Mouse (Mus musculus) heart, embryonic 10.5 days (tissue): Measurements from ENCODE around the gene Fhit. TPM values are rescaled to one million over a fixed set of nuclear protein-coding genes. Genes with fewer than 3 reads are reported as not detected.
"Not testable (repeated sequence)": the region's sequence is repeated elsewhere in the genome, so short reads cannot be mapped to it uniquely, and the experiment has no call there.

Experiments
- DNase-seq: peaks from one replicate; pipeline ENCODE4 v3.0.0-alpha.2; 2017; ENCODE audit warnings: low spot score
- H3K27ac ChIP-seq: fragments of 300-500 bp; sonication (generic); 2 replicates; pipeline ENCODE4 v1.5.1; 2016; ENCODE audit warnings: mild to moderate bottlenecking
- H3K27me3 ChIP-seq: fragments of 300-500 bp; sonication (generic); 2 replicates; pipeline ENCODE4 v1.6.1; 2016; ENCODE audit warnings: mild to moderate bottlenecking; ENCODE audit not compliant: poor library complexity, insufficient read depth, severe bottlenecking
- H3K36me3 ChIP-seq: fragments of 300-500 bp; sonication (generic); 2 replicates; pipeline ENCODE4 v1.6.1; 2016; ENCODE audit warnings: mild to moderate bottlenecking, moderate library complexity
- H3K4me1 ChIP-seq: fragments of 300-500 bp; sonication (generic); 2 replicates; pipeline ENCODE4 v1.6.1; 2016; ENCODE audit warnings: mild to moderate bottlenecking
- H3K4me3 ChIP-seq: fragments of 300-500 bp; sonication (generic); 2 replicates; pipeline ENCODE4 v1.5.1; 2016; ENCODE audit warnings: mild to moderate bottlenecking, moderate library complexity
- H3K9me3 ChIP-seq: fragments of 300-500 bp; sonication (generic); 2 replicates; pipeline ENCODE4 v1.6.1; 2016; ENCODE audit warnings: mild to moderate bottlenecking, moderate library complexity
- WGBS: fragments of 180-500 bp; shearing (Covaris S2); methylation state at CpG from one replicate; pipeline ENCODE4 v1.1.7; 2016; 5-methylcytosine and 5-hydroxymethylcytosine counted together
- polyA plus RNA-seq: library from polyadenylated mRNA; unstranded; fragments of >200 nt; fragmentation: Nextera tagmentation; extraction: Ambion mirVana; gene quantifications from 2 replicates; pipeline ENCODE4 v1.2.1, GENCODE M21; 2016

Gene Fhit
- polyA plus RNA-seq, 1 experiment from 2014 or later = 3.4 TPM

- DNase-seq = no peak
- Histone ChIP-seq H3K9me3 (no peaks in the 10 kb centered on the region), H3K27ac (no peak overlapping the region), H3K4me1 (no peaks in the 10 kb centered on the region), H3K36me3 (no peaks in the 10 kb centered on the region), H3K27me3 (no peaks in the 10 kb centered on the region), H3K4me3 (no peak overlapping the region)
- WGBS = 79% methylated on average over 3 of the region's 3 CpGs
Observed at GRCm38 (mm10) chr14:10874595-10875372, 287.1 kb downstream of the Fhit start.

- Histone ChIP-seq H3K27me3 (no peaks in the 10 kb centered on the region), H3K4me1 (no peaks in the 10 kb centered on the region), H3K9me3 (no peaks in the 10 kb centered on the region), H3K36me3 (no peaks in the 10 kb centered on the region), H3K4me3 (no peak overlapping the region), H3K27ac (no peak overlapping the region)
- DNase-seq = no peak
- 60% methylated on average over 3 of the region's 3 CpGs for WGBS
Observed at GRCm38 (mm10) chr14:10857606-10858005, 304.2 kb downstream of the Fhit start.

- WGBS = 80% methylated on average over 1 of the region's 1 CpGs
- Histone ChIP-seq H3K27me3 (no peaks in the 10 kb centered on the region), H3K27ac (no peak overlapping the region), H3K36me3 (no peaks in the 10 kb centered on the region), H3K4me3 (no peak overlapping the region), H3K9me3 (no peaks in the 10 kb centered on the region), H3K4me1 (no peaks in the 10 kb centered on the region)
- DNase-seq = no peak
Observed at GRCm38 (mm10) chr14:10851936-10852335, 309.9 kb downstream of the Fhit start.

GRCm38 (mm10) chr14:10836001-10836400, 325.8 kb downstream of the Fhit start:
- 76% methylated on average over 1 of the region's 1 CpGs for whole genome bisulfite sequencing
- H3K4me1 ChIP-seq = no peaks in the 10 kb centered on the region
- no peaks in the 10 kb centered on the region for H3K9me3 ChIP-seq
- H3K36me3 ChIP-seq = no peaks in the 10 kb centered on the region
- no peaks in the 10 kb centered on the region for H3K27me3 ChIP-seq
- no peak for DNase-seq
- H3K4me3 ChIP-seq = no peak overlapping the region
- H3K27ac ChIP-seq = no peak overlapping the region

- H3K4me1 ChIP-seq = no peaks in the 10 kb centered on the region
- WGBS = 80% methylated on average over 4 of the region's 4 CpGs
- H3K27me3 ChIP-seq = no peaks in the 10 kb centered on the region
- no peak overlapping the region for H3K4me3 ChIP-seq
- no peaks in the 10 kb centered on the region for H3K9me3 ChIP-seq
- no peak overlapping the region for H3K27ac ChIP-seq
- no peak for DNase-seq
- H3K36me3 ChIP-seq = no peaks in the 10 kb centered on the region
Observed at GRCm38 (mm10) chr14:10824819-10825218, 337.0 kb downstream of the Fhit start.

GRCm38 (mm10) chr14:10813551-10813950, 348.3 kb downstream of the Fhit start:
- Histone ChIP-seq H3K27ac (no peak overlapping the region), H3K27me3 (no peaks in the 10 kb centered on the region), H3K9me3 (no peaks in the 10 kb centered on the region), H3K4me3 (no peak overlapping the region), H3K36me3 (no peaks in the 10 kb centered on the region), H3K4me1 (no peaks in the 10 kb centered on the region)
- DNase-seq = no peak
- 35% methylated on average over 2 of the region's 2 CpGs for WGBS

GRCm38 (mm10) chr14:10798489-10799180, 363.2 kb downstream of the Fhit start:
- no peak for DNase-seq
- H3K9me3 ChIP-seq = no peaks in the 10 kb centered on the region
- H3K27me3 ChIP-seq = no peaks in the 10 kb centered on the region
- H3K36me3 ChIP-seq = no peaks in the 10 kb centered on the region
- no peaks in the 10 kb centered on the region for H3K4me1 ChIP-seq
- no peak overlapping the region for H3K27ac ChIP-seq
- H3K4me3 ChIP-seq = no peak overlapping the region
- WGBS = 68% methylated on average over 4 of the region's 4 CpGs

GRCm38 (mm10) chr14:10797595-10797994, 364.2 kb downstream of the Fhit start:
- WGBS = 71% methylated on average over 1 of the region's 1 CpGs
- H3K9me3 ChIP-seq = no peaks in the 10 kb centered on the region

GRCm38 (mm10) chr14:10795498-10796075, 366.2 kb downstream of the Fhit start:
- Histone ChIP-seq H3K27ac (no peak overlapping the region), H3K27me3 (no peaks in the 10 kb centered on the region), H3K4me3 (no peak overlapping the region), H3K36me3 (no peaks in the 10 kb centered on the region), H3K9me3 (no peaks in the 10 kb centered on the region), H3K4me1 (no peaks in the 10 kb centered on the region)
- 64% methylated on average over 2 of the region's 2 CpGs for WGBS
- no peak for DNase-seq

More at GRCm38 (mm10) chr14:10797595-10797994, 364.2 kb downstream of the Fhit start:
- H3K27ac ChIP-seq = no peak overlapping the region
- no peaks in the 10 kb centered on the region for H3K4me1 ChIP-seq
- no peak for DNase-seq
- no peaks in the 10 kb centered on the region for H3K27me3 ChIP-seq
- H3K36me3 ChIP-seq = no peaks in the 10 kb centered on the region
- H3K4me3 ChIP-seq = no peak overlapping the region

- H3K36me3 ChIP-seq = no peaks in the 10 kb centered on the region
- H3K9me3 ChIP-seq = no peaks in the 10 kb centered on the region
- no peaks in the 10 kb centered on the region for H3K4me1 ChIP-seq
- WGBS = 90% methylated on average over 3 of the region's 3 CpGs
- no peaks in the 10 kb centered on the region for H3K27me3 ChIP-seq
- no peak overlapping the region for H3K27ac ChIP-seq
- DNase-seq = no peak
- no peak overlapping the region for H3K4me3 ChIP-seq
Observed at GRCm38 (mm10) chr14:10783929-10784328, 377.9 kb downstream of the Fhit start.

- H3K4me1 ChIP-seq = no peaks in the 10 kb centered on the region
- 89% methylated on average over 2 of the region's 2 CpGs for WGBS
Observed at GRCm38 (mm10) chr14:10778721-10779120, 383.1 kb downstream of the Fhit start.

GRCm38 (mm10) chr14:10754883-10755282, 407.0 kb downstream of the Fhit start:
- WGBS = 89% methylated on average over 1 of the region's 1 CpGs
- not testable (repeated sequence) for H3K36me3 ChIP-seq, H3K9me3 ChIP-seq, H3K27me3 ChIP-seq, H3K4me3 ChIP-seq, H3K4me1 ChIP-seq, DNase-seq, H3K27ac ChIP-seq

More at GRCm38 (mm10) chr14:10778721-10779120, 383.1 kb downstream of the Fhit start:
- Histone ChIP-seq H3K4me3 (no peak overlapping the region), H3K27ac (no peak overlapping the region), H3K36me3 (no peaks in the 10 kb centered on the region), H3K27me3 (no peaks in the 10 kb centered on the region), H3K9me3 (no peaks in the 10 kb centered on the region)
- no peak for DNase-seq

GRCm38 (mm10) chr14:10738076-10738475, 423.8 kb downstream of the Fhit start:
- no peaks in the 10 kb centered on the region for H3K9me3 ChIP-seq
- no peak overlapping the region for H3K27ac ChIP-seq
- no peak for DNase-seq
- 59% methylated on average over 2 of the region's 2 CpGs for WGBS
- H3K4me3 ChIP-seq = no peak overlapping the region
- H3K27me3 ChIP-seq = no peaks in the 10 kb centered on the region
- no peaks in the 10 kb centered on the region for H3K36me3 ChIP-seq
- H3K4me1 ChIP-seq = no peaks in the 10 kb centered on the region; the same call in 1 of the 2 replicates
